Mouse (Mus musculus): ENCODE results near the gene Gm3646.

GRCm38 (mm10) chr1:39843328-39843727 lies 38.2 kb upstream of the Gm3646 start:
- TF ChIP-seq CTCF (IDR thresholded peaks at IDR 0.05; ENCODE audit: control insufficient read depth, insufficient read depth, low read length) (no peak), POLR2A (IDR thresholded peaks at IDR 0.05; ENCODE audit: borderline replicate concordance, control insufficient read depth, low read depth, low read length) (no peak)
